Mouse (Mus musculus): Measurements from ENCODE around the gene Mtus2.

The Mtus2 gene

DNA sequence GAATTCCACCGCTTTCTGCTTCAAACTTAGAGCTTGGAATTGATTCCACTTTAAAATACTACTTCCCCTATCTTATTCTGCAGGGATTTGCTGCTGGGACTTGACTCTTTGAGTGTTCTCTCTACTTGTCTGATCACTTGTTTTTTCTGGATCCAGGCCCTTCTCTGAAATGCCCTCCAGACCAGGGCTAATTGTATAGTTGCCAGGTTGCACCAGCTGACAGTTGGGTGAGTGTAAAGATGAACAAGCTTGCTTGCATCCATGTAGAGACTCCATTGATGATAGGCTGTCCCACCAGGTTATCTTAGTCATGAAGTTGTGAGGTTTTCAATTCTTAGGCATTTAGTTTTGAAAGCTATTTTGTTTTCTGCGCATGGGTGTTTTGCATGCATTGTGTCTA, 92.2 kb downstream of the Mtus2 start:
- DNase-seq, result no peak

- DNase-seq, result no peak
Observed at GRCm38 (mm10) chr5:148052846-148053608, 95.9 kb downstream of the Mtus2 start.

GRCm38 (mm10) chr5:148053609-148053990, 96.5 kb downstream of the Mtus2 start:
- DNase-seq, result no peak

- no peak for DNase-seq
Observed at GRCm38 (mm10) chr5:148056831-148057230, 99.7 kb downstream of the Mtus2 start.

DNA sequence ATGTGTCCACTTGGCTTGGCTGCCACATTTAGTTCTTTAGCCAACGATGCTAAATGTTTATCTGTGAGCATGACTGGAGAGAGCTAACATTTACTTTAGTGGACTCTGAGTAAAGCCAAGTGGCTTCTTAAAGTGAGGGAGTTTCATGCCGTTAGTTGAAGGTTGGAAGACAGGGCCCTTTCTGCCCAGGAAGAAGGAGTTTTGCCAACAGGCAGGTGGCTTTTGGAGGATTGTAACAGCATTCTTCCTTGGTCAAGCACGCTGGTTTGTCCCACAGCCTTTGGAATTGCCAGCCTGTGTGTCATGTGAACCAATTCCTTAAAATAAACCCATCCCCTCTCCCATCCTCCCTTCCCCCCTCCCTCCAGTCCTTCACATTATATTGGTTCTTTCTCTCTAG, 100.3 kb downstream of the Mtus2 start:
- DNase-seq, result no peak

GRCm38 (mm10) chr5:148059339-148059738, 102.2 kb downstream of the Mtus2 start:
- DNase-seq, result no peak

GRCm38 (mm10) chr5:148061869-148062268, 104.7 kb downstream of the Mtus2 start:
- no peak for DNase-seq

- no peak for DNase-seq
Observed at GRCm38 (mm10) chr5:148063745-148064144, 106.6 kb downstream of the Mtus2 start.

GRCm38 (mm10) chr5:148065251-148065650, 108.1 kb downstream of the Mtus2 start:
- DNase-seq, result no peak

GRCm38 (mm10) chr5:148069909-148070308, 112.8 kb downstream of the Mtus2 start:
- DNase-seq, result peak in 1 of 2 experiments; percentile 24

GRCm38 (mm10) chr5:148071800-148072199, 114.7 kb downstream of the Mtus2 start:
- DNase-seq, result peak in 1 of 2 experiments; percentile 59

GRCm38 (mm10) chr5:148073461-148073860, 116.3 kb downstream of the Mtus2 start:
- no peak for DNase-seq

DNA sequence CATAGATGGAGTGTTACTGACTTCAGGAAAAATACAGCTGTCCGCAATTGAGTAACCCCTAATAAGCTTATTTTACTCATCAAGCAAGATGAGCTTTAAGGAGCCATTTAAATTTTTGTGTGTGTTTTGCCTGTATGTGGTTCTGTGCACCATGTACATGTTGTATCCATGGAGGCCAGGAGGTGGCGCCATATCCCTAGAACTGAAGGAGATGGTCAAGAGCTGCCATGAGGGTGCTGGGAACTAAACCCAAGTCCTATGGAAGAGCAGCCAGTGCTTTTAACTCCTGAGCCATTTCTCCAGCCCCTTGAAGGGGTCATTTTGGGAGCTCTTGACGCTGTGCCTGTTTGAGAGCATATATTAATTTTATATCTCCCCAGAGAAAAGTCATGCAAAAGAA, 122.6 kb downstream of the Mtus2 start:
- DNase-seq, result no peak

GRCm38 (mm10) chr5:148083541-148083940, 126.4 kb downstream of the Mtus2 start:
- no peak for DNase-seq

- DNase-seq, result no peak
Observed at GRCm38 (mm10) chr5:148084766-148085165, 127.6 kb downstream of the Mtus2 start.

DNA sequence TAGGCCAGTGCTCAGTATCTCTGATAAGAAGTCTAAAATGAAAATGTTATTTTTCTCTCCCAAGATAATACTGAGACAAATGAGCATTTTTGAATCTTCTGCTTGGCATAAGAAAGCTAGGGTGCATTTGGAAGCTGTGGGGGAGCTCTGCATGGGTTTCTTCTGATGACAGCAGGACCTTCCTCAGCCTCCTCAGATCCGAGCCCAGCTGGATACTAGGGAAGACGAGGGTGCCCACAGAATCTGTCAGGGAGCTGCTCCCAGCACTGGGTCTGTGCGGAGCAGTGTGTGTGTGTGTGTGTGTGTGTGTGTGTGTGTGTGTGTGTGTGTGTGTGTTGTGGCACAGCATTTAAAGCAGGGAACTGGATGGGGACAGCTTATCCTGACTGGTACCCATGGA, 130.7 kb downstream of the Mtus2 start:
- no peak for DNase-seq

DNA sequence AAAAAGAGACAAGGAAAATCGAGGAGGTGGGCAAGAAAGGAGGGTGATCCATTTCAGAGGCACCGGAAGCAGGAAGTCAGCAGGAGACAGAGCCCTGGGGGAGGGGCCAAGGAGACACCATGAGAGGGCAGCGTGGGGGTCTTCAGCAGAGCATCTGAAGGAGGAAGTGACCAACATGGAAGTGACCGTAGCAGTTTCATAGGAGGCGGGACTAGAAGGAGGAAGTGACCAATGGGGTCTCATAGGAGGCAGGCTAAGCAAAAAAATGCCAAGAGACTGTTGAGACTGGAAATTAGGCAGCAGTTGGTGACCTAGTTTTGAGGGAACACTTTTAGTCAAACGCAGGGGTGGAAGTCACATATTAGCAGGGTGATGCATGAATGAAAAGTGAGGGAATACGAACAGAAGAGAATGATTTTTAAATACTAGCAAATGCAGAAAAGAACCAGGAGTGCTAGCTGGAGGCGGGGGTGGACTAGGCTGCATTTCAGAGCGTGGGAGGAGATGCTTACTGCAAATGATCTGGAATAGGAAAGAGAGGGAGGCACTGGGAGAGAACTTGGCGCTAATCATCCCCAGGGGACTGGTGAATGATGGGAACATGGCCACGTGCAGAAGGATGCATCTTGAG, 133.2 kb downstream of the Mtus2 start:
- no peak for DNase-seq

DNA sequence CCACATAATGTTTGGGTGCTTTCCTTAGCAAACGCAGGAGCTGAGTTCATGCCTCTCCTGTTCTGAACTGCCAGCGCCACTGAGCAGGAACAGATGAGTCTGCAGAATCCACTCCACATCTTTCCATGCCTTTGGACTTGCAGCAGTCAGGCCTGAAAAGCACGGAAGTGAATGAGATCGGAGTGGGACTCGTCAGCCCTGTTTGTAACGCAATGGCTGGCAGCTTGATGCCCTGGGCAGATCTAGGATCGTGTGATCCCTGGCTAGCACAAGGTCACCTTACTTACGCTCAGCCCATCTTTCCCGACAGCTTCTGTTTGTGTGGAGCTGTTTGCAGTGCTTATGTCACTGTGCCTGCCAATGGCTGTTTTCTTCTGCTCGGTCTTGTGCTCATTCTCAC, 137.5 kb downstream of the Mtus2 start:
- DNase-seq, result no peak

DNA sequence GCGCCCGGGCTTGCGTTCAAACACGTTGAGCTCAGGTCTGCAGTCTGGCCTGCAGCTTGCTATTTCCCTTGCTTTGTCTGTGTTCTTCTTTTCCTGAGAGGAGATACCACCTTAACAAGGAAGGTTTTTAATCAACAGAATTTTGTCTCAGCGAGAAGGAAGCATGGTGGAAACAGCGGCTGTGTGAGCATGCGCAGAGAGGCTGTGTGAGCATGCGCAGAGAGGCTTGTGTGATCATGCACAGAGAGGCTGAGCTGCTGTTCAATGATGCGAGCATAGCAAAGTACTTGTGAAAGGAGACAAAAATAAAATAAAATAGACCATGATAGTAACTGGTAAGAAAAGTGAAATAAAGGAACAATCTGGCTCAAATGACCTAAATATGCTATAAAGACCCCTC, 142.2 kb downstream of the Mtus2 start:
- no peak for DNase-seq

DNA sequence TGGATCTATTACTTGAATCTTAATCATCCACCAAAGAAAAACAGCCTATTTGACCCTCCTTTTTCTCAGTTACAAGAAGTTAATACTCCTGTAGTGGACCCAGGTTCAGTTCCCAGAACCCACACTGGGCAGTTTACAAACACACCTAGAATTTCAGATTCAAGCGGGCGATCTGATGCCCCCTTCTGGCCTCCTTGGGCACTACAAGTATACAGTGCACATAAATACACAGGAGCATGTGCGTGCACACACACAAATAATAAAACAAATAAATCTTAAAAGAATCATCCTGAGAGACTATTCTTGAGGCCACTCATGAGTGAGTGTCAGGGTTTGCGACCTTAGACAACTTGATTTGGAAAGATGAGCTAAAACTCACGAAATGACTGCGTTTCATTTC, 150.2 kb downstream of the Mtus2 start:
- no peak for DNase-seq

GRCm38 (mm10) chr5:148107890-148108289, 150.8 kb downstream of the Mtus2 start:
- no peak for DNase-seq

GRCm38 (mm10) chr5:148108314-148108713, 151.2 kb downstream of the Mtus2 start:
- DNase-seq, result no peak

- no peak for DNase-seq
Observed at GRCm38 (mm10) chr5:148115207-148115817, 158.2 kb downstream of the Mtus2 start.

- no peak for DNase-seq
Observed at GRCm38 (mm10) chr5:148124354-148124753, 167.2 kb downstream of the Mtus2 start.

All from kidney, postnatal 25 days (tissue).